Mouse (Mus musculus): ENCODE measurements around the gene Ston2.

GRCm38 (mm10) chr12:91583409-91583808 lies 204.8 kb downstream of the Ston2 start:
- TF ChIP-seq CTCF (IDR thresholded peaks at IDR 0.05; ENCODE audit: low read depth, low read length), result no peak
- no peak for TF ChIP-seq POLR2A (IDR thresholded peaks at IDR 0.05; ENCODE audit: extremely low read depth, insufficient read depth, low read length)

All from liver, adult 2 months (tissue).